Mouse (Mus musculus) cerebellum, adult 9-10 months (tissue): ENCODE measurements around the gene Il11.

Experiments
- DNase-seq: peaks from one replicate; pipeline ENCODE4 v3.0.0; 2022

Gene Il11

DNA sequence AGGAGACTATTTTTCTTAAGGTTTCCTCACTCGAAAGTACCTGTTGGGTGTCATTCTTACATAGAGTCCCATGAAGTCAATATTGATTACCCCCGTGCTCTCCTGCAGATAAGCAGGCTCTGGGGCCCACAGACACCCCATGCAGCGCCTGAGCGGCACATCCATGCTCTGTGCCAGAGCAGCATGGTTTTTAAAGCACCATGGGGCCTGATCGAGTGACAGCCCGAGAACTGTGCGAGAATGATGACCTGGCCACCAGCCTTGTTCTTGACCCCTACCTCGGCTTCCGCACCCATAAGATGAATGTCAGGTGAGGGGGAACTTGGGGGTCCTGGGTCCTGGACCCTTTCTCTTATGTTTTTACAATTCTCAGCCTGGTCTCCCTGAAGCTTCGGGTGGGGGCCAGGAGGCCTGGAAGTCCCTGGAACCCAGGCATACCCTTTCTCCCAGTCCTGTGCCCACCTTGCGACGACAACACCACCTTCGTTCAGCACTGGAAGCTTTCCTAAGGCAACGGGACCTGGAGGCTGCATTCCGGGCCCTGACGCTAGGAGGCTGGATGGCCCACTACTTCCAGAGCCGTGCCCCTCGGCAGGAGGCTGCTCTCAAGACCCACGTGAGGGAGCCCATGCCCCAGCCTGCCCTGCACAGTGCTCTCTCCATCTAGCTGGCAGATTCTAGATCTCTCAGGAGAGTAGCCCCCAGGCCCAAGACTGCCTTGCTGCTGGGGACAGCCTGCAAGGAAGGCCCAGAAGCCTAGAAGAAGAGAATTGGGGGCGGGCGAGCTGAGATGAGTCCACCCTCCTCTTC lies 40.8 kb downstream of the Il11 start:
- peak; percentile 57 for DNase-seq

DNA sequence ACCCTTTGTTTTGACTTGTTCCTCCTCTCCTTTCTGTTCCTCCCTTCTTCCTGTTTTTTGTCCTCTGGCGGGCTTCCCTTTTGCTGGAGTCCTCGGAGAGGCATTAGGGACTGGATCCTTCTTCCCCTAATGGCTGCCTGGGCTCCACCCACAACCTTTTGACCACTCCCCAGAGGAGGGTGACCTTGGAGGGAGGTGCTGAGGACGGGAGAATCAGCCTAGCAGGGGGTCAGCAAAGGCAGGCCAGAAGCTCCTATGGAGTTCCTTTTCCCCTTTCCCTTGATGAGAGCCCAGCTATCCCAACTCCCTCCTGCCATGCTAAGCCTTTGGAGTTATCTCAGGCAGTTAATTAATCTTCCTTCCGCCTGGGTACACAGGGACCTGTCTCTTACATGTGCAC lies 41.5 kb downstream of the Il11 start:
- peak; percentile 86 for DNase-seq

- DNase-seq = peak; percentile 72
Measured at GRCm38 (mm10) chr7:4740309-4740727, 42.3 kb downstream of the Il11 start.

DNA sequence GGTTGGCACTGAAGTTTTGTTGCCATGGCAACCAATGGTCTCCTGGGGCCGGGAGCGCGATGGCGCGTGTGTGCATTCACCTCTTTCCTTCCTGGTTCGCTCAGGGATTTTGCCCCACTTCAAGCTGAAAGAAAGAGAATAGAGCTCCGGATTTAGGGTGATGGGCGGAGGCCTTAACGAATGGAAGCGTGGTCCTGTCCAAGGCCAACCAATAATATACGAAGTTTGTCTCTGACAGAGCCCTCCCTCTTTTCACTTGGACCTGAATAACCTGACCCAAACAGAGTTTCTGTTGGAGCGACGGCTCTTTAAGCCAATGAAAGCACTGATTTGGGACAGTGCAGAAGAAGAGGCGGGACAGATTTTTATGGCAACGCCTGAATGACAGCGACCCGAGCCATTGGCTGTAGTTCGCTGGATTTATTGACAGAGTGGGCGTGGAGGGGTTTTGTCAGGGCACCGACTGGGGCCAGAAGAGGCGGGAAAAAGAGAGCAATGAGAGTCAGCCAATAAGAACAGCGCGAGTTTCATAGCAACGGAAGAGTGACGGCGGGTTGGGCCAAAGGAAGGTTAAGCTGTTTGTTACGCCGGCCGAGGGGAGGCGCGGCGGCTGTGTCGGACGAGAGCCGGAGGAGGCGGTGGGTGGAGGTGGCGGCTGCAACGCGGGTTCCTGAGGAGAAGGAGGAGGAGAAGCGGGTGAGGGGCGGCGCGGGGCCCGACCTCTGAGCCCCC lies 42.9 kb downstream of the Il11 start, which contains the start of gene Kmt5c:
Gene Kmt5c (plus strand): TSS at position 572 of the 732 bp plus-strand sequence.
- peak; percentile 100 for DNase-seq

DNA sequence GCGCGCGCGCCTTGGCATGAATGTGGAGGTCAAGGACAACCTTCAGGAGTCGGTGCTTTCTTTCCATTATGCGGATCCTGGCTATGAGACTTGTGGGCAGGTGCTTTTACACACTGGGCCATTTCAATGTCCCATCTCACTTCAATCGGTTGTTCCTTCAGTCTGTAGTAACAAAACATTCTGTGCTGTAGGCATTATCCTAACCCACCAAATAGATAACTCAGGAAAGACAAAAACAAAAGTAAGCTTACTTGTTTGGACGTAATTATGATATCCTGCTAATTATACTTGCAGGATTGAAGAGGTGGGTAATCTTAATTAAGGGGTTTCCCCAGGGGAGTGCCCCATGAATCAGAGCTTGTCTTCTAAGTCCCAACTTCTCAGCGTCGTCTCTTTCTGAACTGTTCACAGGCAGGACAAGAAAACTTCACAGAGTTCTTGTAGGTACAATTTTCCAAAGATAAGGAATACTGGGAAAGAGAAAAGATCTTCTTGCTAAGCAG lies 43.6 kb downstream of the Il11 start:
- no peak for DNase-seq

- DNase-seq = no peak
Measured at GRCm38 (mm10) chr7:4732968-4733392, 49.7 kb downstream of the Il11 start.

DNA sequence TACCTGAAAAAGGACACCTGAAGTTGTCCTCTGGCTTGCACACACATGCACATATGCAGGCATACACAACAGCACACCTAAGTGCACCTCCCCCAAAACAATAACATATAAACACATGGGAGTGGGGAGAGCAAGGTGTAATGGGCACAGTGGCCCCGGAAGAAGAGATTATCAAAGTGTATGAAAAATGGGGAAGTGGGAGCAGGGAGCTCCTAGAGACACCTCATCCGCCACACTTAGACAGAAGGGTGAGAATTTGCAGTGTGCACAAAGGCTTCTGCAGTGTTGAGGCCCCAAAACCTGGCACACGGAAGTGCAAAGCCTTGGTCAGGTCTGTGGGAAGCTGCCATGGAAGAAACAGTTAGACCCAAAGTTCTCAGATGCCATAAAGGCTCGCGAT lies 51.6 kb downstream of the Il11 start:
- no peak for DNase-seq

GRCm38 (mm10) chr7:4725169-4725568 lies 57.5 kb downstream of the Il11 start, which contains the start of gene Tmem150b:
Gene Tmem150b (minus strand): TSS chr7:4725249.
- DNase-seq = no peak

GRCm38 (mm10) chr7:4724359-4724758 lies 58.3 kb downstream of the Il11 start:
- no peak for DNase-seq

- DNase-seq = peak; percentile 65
Measured at GRCm38 (mm10) chr7:4723508-4723907, 59.2 kb downstream of the Il11 start.
